Mouse (Mus musculus): ENCODE results near the gene Lgals2. TPM values are rescaled to one million over a fixed set of nuclear protein-coding genes. Genes with fewer than 3 reads are reported as not detected.
"Not testable (repeated sequence)": the region's sequence is repeated elsewhere in the genome, so short reads cannot be mapped to it uniquely, and the experiment has no call there.

The Lgals2 gene
- polyA plus RNA-seq, 1 experiment, result 0.35 TPM

- no peak for TF ChIP-seq POLR2A (IDR thresholded peaks at IDR 0.05; ENCODE audit: extremely low read depth, insufficient read depth, low read length)
- TF ChIP-seq CTCF (IDR thresholded peaks at IDR 0.05; ENCODE audit: extremely low read depth, insufficient read depth, low read length), result no peak
- no peaks in the 10 kb centered on the region for H3K4me1 ChIP-seq (ENCODE audit: control insufficient read depth, insufficient read depth, low read length)
- H3K4me3 ChIP-seq (ENCODE audit: insufficient read depth, low read length), result no peak overlapping the region
- no peak overlapping the region for H3K27ac ChIP-seq (ENCODE audit: insufficient read depth, low read length)
These were observed 7.8 kb upstream of the Lgals2 start for GRCm38 (mm10) chr15:78863154-78863553.

GRCm38 (mm10) chr15:78862280-78862679 lies 7.0 kb upstream of the Lgals2 start:
- no peaks in the 10 kb centered on the region for H3K4me1 ChIP-seq (ENCODE audit: control insufficient read depth, insufficient read depth, low read length)
- no peak overlapping the region for H3K4me3 ChIP-seq (ENCODE audit: insufficient read depth, low read length)
- no peak for TF ChIP-seq POLR2A (IDR thresholded peaks at IDR 0.05; ENCODE audit: extremely low read depth, insufficient read depth, low read length)
- no peak for TF ChIP-seq CTCF (IDR thresholded peaks at IDR 0.05; ENCODE audit: extremely low read depth, insufficient read depth, low read length)
- no peak overlapping the region for H3K27ac ChIP-seq (ENCODE audit: insufficient read depth, low read length)

GRCm38 (mm10) chr15:78859714-78860113 lies 4.4 kb upstream of the Lgals2 start:
- Histone ChIP-seq H3K27ac (ENCODE audit: insufficient read depth, low read length) (no peak overlapping the region), H3K4me1 (ENCODE audit: control insufficient read depth, insufficient read depth, low read length) (no peaks in the 10 kb centered on the region), H3K4me3 (ENCODE audit: insufficient read depth, low read length) (no peak overlapping the region)
- no peak for TF ChIP-seq POLR2A (IDR thresholded peaks at IDR 0.05; ENCODE audit: extremely low read depth, insufficient read depth, low read length)
- no peak for TF ChIP-seq CTCF (IDR thresholded peaks at IDR 0.05; ENCODE audit: extremely low read depth, insufficient read depth, low read length)

- H3K4me1 ChIP-seq (ENCODE audit: control insufficient read depth, insufficient read depth, low read length), result no peaks in the 10 kb centered on the region
- no peak for TF ChIP-seq CTCF (IDR thresholded peaks at IDR 0.05; ENCODE audit: extremely low read depth, insufficient read depth, low read length)
- no peak for TF ChIP-seq POLR2A (IDR thresholded peaks at IDR 0.05; ENCODE audit: extremely low read depth, insufficient read depth, low read length)
- no peak overlapping the region for H3K27ac ChIP-seq (ENCODE audit: insufficient read depth, low read length)
- H3K4me3 ChIP-seq (ENCODE audit: insufficient read depth, low read length), result no peak overlapping the region
These were observed 4.0 kb upstream of the Lgals2 start for GRCm38 (mm10) chr15:78859311-78859710.

- Histone ChIP-seq H3K4me1 (ENCODE audit: control insufficient read depth, insufficient read depth, low read length) (no peaks in the 10 kb centered on the region), H3K4me3 (ENCODE audit: insufficient read depth, low read length) (no peak overlapping the region), H3K27ac (ENCODE audit: insufficient read depth, low read length) (no peak overlapping the region)
- TF ChIP-seq POLR2A (IDR thresholded peaks at IDR 0.05; ENCODE audit: extremely low read depth, insufficient read depth, low read length) (no peak), CTCF (IDR thresholded peaks at IDR 0.05; ENCODE audit: extremely low read depth, insufficient read depth, low read length) (no peak)
These were observed 1.7 kb upstream of the Lgals2 start for GRCm38 (mm10) chr15:78857009-78857408.

- TF ChIP-seq POLR2A (IDR thresholded peaks at IDR 0.05; ENCODE audit: extremely low read depth, insufficient read depth, low read length), result no peak
- TF ChIP-seq CTCF (IDR thresholded peaks at IDR 0.05; ENCODE audit: extremely low read depth, insufficient read depth, low read length), result peak; percentile 79
- Histone ChIP-seq H3K4me1 (ENCODE audit: control insufficient read depth, insufficient read depth, low read length) (no peaks in the 10 kb centered on the region), H3K27ac (ENCODE audit: insufficient read depth, low read length) (no peak overlapping the region), H3K4me3 (ENCODE audit: insufficient read depth, low read length) (no peak overlapping the region)
These were observed 3.7 kb downstream of the Lgals2 start for GRCm38 (mm10) chr15:78851505-78852153.

- no peak for TF ChIP-seq POLR2A (IDR thresholded peaks at IDR 0.05; ENCODE audit: extremely low read depth, insufficient read depth, low read length)
- no peak for TF ChIP-seq CTCF (IDR thresholded peaks at IDR 0.05; ENCODE audit: extremely low read depth, insufficient read depth, low read length)
- no peaks in the 10 kb centered on the region for H3K4me1 ChIP-seq (ENCODE audit: control insufficient read depth, insufficient read depth, low read length)
- H3K27ac ChIP-seq (ENCODE audit: insufficient read depth, low read length), result no peak overlapping the region; the same call in 1 of the 2 replicates
- no peak overlapping the region for H3K4me3 ChIP-seq (ENCODE audit: insufficient read depth, low read length)
These were observed 4.4 kb downstream of the Lgals2 start for GRCm38 (mm10) chr15:78850944-78851343.

- Histone ChIP-seq H3K27ac (ENCODE audit: insufficient read depth, low read length) (peak overlapping the region; percentile 67), H3K4me3 (ENCODE audit: insufficient read depth, low read length) (no peak overlapping the region), H3K4me1 (ENCODE audit: control insufficient read depth, insufficient read depth, low read length) (no peaks in the 10 kb centered on the region)
- no peak for TF ChIP-seq CTCF (IDR thresholded peaks at IDR 0.05; ENCODE audit: extremely low read depth, insufficient read depth, low read length)
- TF ChIP-seq POLR2A (IDR thresholded peaks at IDR 0.05; ENCODE audit: extremely low read depth, insufficient read depth, low read length), result no peak
These were observed 5.1 kb downstream of the Lgals2 start for GRCm38 (mm10) chr15:78850059-78850824.

GRCm38 (mm10) chr15:78849485-78849884 lies 5.8 kb downstream of the Lgals2 start:
- Histone ChIP-seq H3K4me3 (ENCODE audit: insufficient read depth, low read length) (no peak overlapping the region), H3K4me1 (ENCODE audit: control insufficient read depth, insufficient read depth, low read length) (no peaks in the 10 kb centered on the region), H3K27ac (ENCODE audit: insufficient read depth, low read length) (no peak overlapping the region)
- TF ChIP-seq CTCF (IDR thresholded peaks at IDR 0.05; ENCODE audit: extremely low read depth, insufficient read depth, low read length) (no peak), POLR2A (IDR thresholded peaks at IDR 0.05; ENCODE audit: extremely low read depth, insufficient read depth, low read length) (no peak)

- Histone ChIP-seq H3K27ac (ENCODE audit: insufficient read depth, low read length) (no peak overlapping the region), H3K4me3 (ENCODE audit: insufficient read depth, low read length) (no peak overlapping the region), H3K4me1 (ENCODE audit: control insufficient read depth, insufficient read depth, low read length) (no peaks in the 10 kb centered on the region)
- TF ChIP-seq POLR2A (IDR thresholded peaks at IDR 0.05; ENCODE audit: extremely low read depth, insufficient read depth, low read length), result no peak
- peak; percentile 83 for TF ChIP-seq CTCF (IDR thresholded peaks at IDR 0.05; ENCODE audit: extremely low read depth, insufficient read depth, low read length)
These were observed 6.9 kb downstream of the Lgals2 start for GRCm38 (mm10) chr15:78848467-78848866.

GRCm38 (mm10) chr15:78846805-78847204 lies 8.5 kb downstream of the Lgals2 start:
- not testable (repeated sequence) for H3K4me1 ChIP-seq (ENCODE audit: control insufficient read depth, insufficient read depth, low read length); H3K4me3 ChIP-seq (ENCODE audit: insufficient read depth, low read length); H3K27ac ChIP-seq (ENCODE audit: insufficient read depth, low read length)

Data from cortical plate, adult 2 months (tissue).